Mouse (Mus musculus) layer of hippocampus, postnatal 36 days (tissue): ENCODE measurements around the gene Sox11. TPM values are rescaled to one million over a fixed set of nuclear protein-coding genes. Genes with fewer than 3 reads are reported as not detected.

Experiments
- DNase-seq, 2 experiments: peaks; one replicate each; pipeline ENCODE4 v3.0.0; 2022
- total RNA-seq, 2 experiments: library from RNA; stranded (reverse); gene quantifications; 2 replicates each; pipeline ENCODE4 v1.2.3; 2021

Sox11 gene
- total RNA-seq, 2 experiments from 2014 or later, result 24.5 to 25.5 TPM

- no peak for DNase-seq
Observed at GRCm38 (mm10) chr12:27336336-27336735, 6.0 kb downstream of the Sox11 start.

DNA sequence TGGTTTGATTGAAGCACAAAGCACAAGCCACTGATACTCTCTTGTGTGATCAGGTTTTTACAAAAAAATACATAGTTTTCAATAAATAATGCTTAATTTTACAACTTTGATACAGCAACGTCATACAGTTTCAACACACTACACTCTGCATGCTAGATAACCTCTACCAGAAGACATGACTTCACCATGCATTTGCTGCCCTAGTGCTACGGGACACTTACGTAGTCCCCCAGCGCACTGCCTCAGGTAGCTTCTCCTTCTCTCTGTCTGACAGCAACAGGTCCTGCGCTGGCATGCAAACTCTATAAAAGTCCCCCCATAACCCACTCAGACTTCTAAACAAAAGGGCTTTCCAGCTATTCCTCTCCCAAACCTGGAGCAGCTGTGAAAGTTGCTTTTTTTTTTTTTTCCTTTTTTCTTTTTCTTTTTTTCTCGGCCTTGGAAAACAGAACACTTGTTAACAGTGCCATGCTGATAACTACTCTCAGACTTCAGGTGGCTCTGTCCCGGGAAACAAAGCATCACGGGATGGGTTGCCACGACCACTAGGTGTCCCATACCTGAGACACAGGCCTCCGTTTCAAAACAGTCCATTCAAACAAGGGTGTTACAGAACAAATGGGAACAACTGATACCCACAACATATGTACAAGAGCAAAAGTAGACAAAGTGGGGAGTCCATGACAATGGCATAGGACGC is 6.9 kb downstream of the Sox11 start:
- no peak for DNase-seq

- DNase-seq, result no peak
Observed at GRCm38 (mm10) chr12:27333590-27333989, 8.8 kb downstream of the Sox11 start.

DNA sequence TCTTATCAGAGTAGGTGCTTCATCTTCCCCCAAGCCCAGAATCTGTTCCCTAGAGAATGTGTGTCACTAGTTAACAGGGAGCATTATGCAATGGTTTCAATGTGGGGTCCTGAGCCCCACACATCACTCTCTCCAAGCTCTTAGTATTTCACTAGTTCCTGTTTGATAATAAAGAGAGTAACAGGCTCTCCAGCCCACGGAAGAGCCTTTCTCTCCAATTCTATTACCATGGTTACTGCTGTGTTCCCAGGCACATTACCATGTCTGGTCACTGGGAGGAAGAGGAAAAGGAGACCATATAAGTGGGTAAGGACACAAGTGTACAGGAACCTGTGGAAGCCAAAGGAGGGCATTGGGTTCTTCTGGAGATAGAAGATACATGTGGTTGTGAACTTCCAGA is 19.0 kb downstream of the Sox11 start:
- DNase-seq, result no peak

DNA sequence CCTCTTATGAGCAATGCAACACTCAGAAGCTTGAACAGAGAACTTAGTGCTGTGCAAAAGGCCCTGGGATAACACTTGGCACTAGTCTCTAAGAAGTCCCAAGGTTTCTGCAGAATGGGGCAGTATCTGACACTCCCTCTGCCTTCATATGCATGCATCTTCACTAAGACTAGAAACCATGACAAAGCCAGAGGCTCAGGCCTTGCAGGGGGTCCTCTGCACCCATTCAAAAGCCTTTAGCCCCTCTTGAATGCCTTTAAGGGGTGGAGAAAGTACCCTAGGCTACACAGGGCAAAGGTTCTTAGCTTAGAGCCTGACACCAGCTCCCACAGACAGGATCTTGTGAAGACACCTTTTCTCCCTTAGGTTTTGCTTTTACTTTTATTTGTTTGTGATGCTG is 21.7 kb downstream of the Sox11 start:
- no peak for DNase-seq

- DNase-seq, result no peak
Observed at GRCm38 (mm10) chr12:27312985-27313384, 29.4 kb downstream of the Sox11 start.

DNA sequence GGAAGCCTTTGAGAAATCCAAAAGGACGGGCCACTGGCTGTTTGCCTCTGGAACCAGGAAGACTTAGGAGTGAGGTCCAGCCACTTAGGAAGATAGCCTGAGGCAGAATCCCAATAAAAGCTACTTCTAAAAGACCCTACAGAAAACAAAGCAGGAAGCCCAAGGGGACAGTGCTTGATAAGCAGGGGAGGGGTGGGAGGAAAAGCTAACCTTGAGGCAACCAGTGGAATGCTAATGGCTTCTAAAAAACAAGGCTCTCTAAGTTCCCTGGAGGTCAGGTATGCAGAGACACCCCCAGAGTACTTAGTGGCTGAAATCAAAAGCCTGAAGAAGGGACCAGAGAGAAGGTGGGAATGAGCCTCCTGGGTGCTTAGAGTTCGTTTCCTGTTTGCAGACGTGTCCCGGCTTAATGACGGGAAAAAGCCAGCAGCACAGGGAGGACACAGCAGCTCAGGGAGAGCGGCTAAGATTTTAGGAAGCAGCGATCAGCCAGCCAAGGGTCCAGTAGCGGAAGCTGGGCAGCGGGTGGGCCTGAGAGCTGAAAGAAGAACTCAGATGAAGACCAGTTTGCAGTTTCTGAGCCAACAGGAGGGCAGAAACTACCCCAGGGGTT is 30.4 kb downstream of the Sox11 start:
- DNase-seq, result no peak

DNA sequence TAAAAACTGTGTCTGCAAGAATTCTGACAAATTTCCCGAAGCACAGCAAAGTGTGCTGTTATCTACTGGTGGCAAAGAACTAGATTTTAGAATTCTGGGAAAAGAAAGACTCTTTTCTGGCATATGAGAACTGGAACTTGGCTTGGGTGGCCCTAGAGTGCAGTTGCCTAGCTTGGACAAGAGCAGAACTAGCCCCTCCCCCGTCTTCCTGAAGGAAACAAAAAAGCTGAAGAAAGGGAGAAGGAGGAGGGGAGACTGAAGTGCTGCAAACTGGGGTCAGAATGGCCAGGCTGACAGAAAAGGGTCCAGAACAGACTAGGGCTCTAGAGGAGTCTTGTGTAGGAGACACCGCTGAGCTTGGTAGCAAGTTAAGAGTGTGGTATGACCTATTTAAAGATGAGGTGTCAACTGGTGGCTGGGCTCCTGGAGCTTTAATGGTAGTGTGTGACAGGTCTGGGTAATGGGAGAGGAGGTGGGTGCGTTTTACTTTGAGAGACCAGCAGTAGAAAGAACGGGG is 31.0 kb downstream of the Sox11 start:
- DNase-seq, result no peak

DNA sequence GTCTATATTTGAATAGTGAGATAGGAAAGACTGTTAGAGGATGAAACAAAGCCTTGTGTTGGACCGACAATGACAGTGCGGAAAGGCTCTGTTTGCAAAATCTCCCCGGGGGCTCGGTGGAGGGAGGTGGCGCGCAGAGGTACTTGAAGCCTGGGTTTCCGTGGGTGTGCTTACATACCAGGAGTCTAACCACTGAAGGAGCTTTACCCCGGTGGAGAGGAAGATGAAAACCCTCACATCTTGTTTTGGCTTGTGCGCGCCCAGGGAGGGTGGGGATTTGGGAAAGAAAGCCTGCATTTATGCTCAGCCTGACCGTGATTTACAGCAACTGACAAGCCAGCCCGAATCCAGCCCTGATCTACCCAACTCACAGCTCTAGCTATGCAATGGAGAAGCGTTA is 31.7 kb downstream of the Sox11 start:
- DNase-seq, result no peak

DNA sequence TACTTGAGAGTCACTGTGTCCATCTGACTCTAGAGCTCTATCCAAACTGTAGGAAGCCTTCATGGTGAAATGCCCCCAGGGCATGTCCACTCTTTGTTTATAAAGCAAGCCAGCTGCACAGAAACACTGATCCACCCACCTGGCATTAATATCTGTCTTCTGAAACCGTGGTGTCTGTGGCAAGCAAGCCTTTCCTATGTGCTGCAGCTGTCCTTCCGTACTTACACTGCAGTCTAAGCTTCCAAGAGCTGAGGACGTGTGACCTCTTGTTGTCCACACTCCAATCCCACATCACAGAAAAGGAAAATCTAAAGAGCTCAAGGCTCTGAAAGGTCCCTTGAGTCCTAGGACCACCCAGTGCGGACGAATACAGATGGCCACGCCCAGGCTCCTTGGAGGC is 32.4 kb downstream of the Sox11 start:
- DNase-seq, result no peak

DNA sequence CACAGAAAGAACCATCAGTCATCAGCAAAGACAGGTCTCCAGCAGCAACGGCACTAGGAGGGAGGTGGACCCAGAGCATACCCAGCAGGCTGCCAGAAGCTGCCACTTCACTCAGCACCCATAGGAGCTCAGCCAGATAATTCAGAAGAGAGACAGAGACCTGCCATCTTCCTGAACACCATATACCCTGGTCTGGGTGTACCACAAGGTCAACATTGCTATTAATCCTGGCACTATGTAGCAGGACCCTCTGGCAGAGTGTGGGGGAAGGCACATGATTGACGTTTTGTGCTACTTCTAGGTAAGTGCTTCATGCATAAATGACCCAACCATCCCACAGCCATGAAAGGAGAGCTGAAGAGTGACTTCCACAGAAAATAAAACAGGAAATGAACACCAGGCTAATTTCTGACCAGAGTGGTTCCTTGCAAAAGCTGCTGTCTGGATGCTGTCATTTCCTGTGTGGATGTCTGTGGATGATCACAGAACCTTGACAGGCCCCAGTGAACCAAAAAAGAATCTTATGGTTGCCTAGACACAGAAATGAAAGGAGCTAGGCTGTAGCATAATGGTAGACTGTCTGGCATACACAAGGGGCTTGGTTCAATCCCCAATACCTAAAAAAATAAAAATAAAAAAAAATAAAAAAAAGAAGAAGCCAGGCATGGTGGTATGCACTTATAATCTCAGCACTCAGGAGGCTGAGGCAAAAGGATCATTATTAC is 37.5 kb downstream of the Sox11 start:
- no peak for DNase-seq

- DNase-seq, result no peak
Observed at GRCm38 (mm10) chr12:27303190-27303589, 39.2 kb downstream of the Sox11 start.

DNA sequence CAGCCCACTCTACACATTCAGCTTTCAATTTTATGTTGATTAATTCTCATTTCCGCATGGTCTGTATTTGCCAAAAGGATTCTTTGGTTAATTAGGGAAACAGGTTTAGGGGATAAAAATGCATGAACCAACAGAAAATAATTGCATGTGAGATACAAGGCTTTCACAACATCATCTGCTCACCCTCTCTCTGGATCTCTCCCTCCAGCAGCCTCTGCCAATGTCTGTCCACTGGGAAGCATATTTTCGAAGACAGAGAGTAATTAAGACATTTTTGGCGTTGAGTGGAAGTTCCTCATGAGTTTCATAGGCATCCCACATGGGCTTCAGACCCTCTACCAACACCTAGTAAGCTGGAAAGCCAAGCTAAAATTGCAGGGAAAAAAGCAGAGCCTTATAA is 43.7 kb downstream of the Sox11 start:
- DNase-seq, result no peak

DNA sequence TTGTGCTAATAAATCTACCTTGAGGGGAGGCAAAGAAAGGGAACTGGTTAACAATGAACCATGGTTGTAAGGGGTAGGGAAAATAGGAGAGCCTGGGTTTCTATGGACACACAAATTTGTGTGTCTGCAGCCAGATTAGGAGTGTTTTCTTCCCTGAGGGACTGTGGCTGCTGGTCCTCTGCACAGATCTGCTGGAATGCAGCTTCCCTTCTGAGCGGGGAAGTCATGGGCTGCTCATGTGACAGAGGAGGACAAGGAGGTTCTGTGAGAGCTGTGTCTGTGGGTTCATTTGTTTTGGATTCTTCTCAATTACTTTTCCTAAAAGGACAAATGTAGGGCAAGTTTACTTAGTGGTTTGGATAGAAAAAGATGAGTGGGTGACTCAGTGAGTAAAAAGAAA is 48.2 kb downstream of the Sox11 start:
- DNase-seq, result no peak

- no peak for DNase-seq
Observed at GRCm38 (mm10) chr12:27293736-27294135, 48.6 kb downstream of the Sox11 start.

GRCm38 (mm10) chr12:27293208-27293607 is 49.2 kb downstream of the Sox11 start:
- no peak for DNase-seq
